Mouse (Mus musculus) testis, adult 2 months (tissue): ENCODE data around the gene Ap1g2.

Source experiments
- CTCF ChIP-seq: fragments of 200-500 bp; IDR thresholded peaks from 2 replicates; pipeline ENCODE4 v1.5.1; 2012; ENCODE audit warnings: low read depth, mild to moderate bottlenecking, inconsistent platforms, low read length, moderate library complexity; ENCODE audit not compliant: control insufficient read depth, insufficient read depth, insufficient replicate concordance
- POLR2A ChIP-seq: fragments of 200-500 bp; IDR thresholded peaks from 2 replicates; pipeline ENCODE4 v1.6.1; 2012; ENCODE audit warnings: low read depth, mild to moderate bottlenecking, inconsistent platforms, low read length, moderate library complexity; ENCODE audit not compliant: control insufficient read depth

- TF ChIP-seq POLR2A (no peak), CTCF (no peak)
These were observed 32.9 kb upstream of the Ap1g2 start for GRCm38 (mm10) chr14:55139313-55139712.
